Mouse (Mus musculus) inflammation-experienced regulatory T-cells, adult 16 weeks (primary cell): Measurements from ENCODE around the gene Psg21. TPM values are rescaled to one million over a fixed set of nuclear protein-coding genes. Genes with fewer than 3 reads are reported as not detected.

Source experiments
- polyA plus RNA-seq: library from polyadenylated mRNA; unstranded; fragments of 100-300 nt; shearing (Covaris generic); gene quantifications from one replicate; pipeline ENCODE4 v1.2.1, GENCODE M21; 2017

Psg21 gene
- polyA plus RNA-seq = not detected

GRCm38 (mm10) chr7:18656625-18657024 is at the start of gene Psg21:
TSS of gene Psg21 (minus strand) at chr7:18656725.

GRCm38 (mm10) chr7:18686085-18686484 is 29.6 kb upstream of the Psg21 start, which contains the start of gene Psg20:
TSS of gene Psg20 (minus strand) at chr7:18686185.

GRCm38 (mm10) chr7:18616401-18616800 is 40.1 kb downstream of the Psg21 start, which contains the start of gene Psg23:
TSS of gene Psg23 (minus strand) at chr7:18616501.

Other genes with a start within 250 kb of the Psg21 start
- gene Psg28, start 224.7 kb downstream of the Psg21 start, polyA plus RNA-seq = not detected
- gene Psg26, start 172.5 kb downstream of the Psg21 start, polyA plus RNA-seq = not detected
- gene Psg25, start 124.5 kb downstream of the Psg21 start, polyA plus RNA-seq = not detected
- gene Psg27, start 89.4 kb downstream of the Psg21 start, polyA plus RNA-seq = not detected
- gene Psg23, start 40.2 kb downstream of the Psg21 start, polyA plus RNA-seq = not detected
- not detected for gene Psg20, start 29.5 kb upstream of the Psg21 start, polyA plus RNA-seq
- gene Psg22, start 61.4 kb upstream of the Psg21 start, polyA plus RNA-seq = not detected
- not detected for gene Psg19, start 141.8 kb upstream of the Psg21 start, polyA plus RNA-seq
- gene Psg17, start 164.9 kb upstream of the Psg21 start, polyA plus RNA-seq = not detected
- 0.38 TPM for gene Mill2, start 183.2 kb upstream of the Psg21 start, polyA plus RNA-seq
- gene Pglyrp1, start 214.6 kb upstream of the Psg21 start, polyA plus RNA-seq = 191 TPM